Mouse (Mus musculus): ENCODE measurements around the gene Lingo2. TPM values are rescaled to one million over a fixed set of nuclear protein-coding genes. Genes with fewer than 3 reads are reported as not detected.
"Not testable (repeated sequence)": the region's sequence is repeated elsewhere in the genome, so short reads cannot be mapped to it uniquely, and the experiment has no call there.

Lingo2 gene
- polyA plus RNA-seq, 1 experiment from 2014 or later: 0.65 TPM

DNA sequence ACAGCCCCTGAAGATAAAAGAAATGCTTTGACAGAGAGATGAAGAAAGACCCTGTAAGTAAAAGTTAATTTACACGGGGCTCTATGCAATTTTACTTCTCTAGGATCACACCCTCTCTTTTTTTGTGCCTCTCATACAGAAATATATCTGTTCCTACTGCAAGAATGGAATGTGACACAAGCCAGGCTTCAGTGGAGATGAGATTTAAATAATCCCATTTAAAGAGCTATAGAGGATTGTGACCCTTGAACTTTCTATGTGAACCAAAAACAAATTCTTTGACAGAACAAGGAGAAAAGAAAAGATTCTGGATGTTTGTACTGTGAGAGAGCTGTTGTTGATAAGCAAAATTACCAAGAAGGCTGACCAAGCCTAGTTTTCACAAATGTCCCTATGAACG is 1247.4 kb downstream of the Lingo2 start:
- no peak for ATAC-seq (ENCODE audit: insufficient number of reproducible peaks, low FRiP score)
- WGBS: 44% methylated on average over 2 of the region's 2 CpGs
- Histone ChIP-seq H3K9me3 (replicated peaks) (no peaks in the 10 kb centered on the region), H3K36me3 (no peaks in the 10 kb centered on the region), H3K4me1 (replicated peaks) (no peaks in the 10 kb centered on the region), H3K27me3 (replicated peaks) (no peaks in the 10 kb centered on the region), H3K4me2 (no peak overlapping the region), H3K27ac (ENCODE audit: poor library complexity, severe bottlenecking) (no peak overlapping the region), H3K9ac (no peak overlapping the region), H3K4me3 (no peak overlapping the region)

DNA sequence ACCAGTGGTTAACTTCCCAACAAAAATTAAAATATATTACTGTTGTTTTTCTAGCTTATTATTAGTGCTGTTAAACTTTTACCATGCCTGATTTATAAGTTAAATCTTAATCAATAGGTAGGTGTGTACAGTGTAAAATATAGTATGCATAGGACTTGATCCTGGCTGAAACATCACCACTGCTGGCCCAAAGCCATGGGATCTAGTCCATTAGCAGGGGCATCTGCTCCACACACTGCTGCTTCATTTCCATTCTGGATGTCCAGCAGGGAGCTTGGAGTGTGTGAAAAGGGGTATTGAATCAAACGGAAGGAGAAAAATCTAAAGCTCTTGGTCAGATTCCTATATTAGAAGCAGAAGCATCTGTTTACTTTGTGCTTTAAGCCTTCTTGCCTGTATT is 1248.9 kb downstream of the Lingo2 start:
- ATAC-seq (ENCODE audit: insufficient number of reproducible peaks, low FRiP score): no peak
- no peak overlapping the region for H3K9ac ChIP-seq
- no peaks in the 10 kb centered on the region for H3K9me3 ChIP-seq (replicated peaks)
- H3K4me3 ChIP-seq: no peak overlapping the region
- no peaks in the 10 kb centered on the region for H3K4me1 ChIP-seq (replicated peaks)
- H3K27me3 ChIP-seq (replicated peaks): no peaks in the 10 kb centered on the region
- no peak overlapping the region for H3K4me2 ChIP-seq
- WGBS: 84% methylated on average over 1 of the region's 1 CpGs
- no peaks in the 10 kb centered on the region for H3K36me3 ChIP-seq
- no peak overlapping the region for H3K27ac ChIP-seq (ENCODE audit: poor library complexity, severe bottlenecking)

DNA sequence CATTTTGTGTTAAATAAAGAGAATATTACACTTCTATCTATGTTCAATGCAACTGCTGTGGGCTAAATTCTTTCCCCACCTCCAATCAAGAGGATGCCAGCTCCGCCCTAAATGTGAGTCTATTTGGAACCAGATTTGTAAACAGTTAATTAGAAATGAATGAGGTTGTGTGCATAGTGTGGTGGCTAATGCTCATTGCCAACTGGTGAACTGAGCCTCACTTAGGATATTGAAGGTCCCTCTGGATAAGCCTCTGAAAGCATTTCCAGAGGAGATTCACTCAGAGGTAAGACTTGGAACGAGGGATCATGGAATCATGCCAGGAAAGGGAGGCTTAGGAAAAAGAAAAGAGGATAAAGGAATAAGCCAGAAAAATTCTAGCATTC is 1256.4 kb downstream of the Lingo2 start:
- Histone ChIP-seq H3K4me2 (no peak overlapping the region), H3K27ac (ENCODE audit: poor library complexity, severe bottlenecking) (no peak overlapping the region), H3K4me3 (no peak overlapping the region), H3K4me1 (replicated peaks) (no peaks in the 10 kb centered on the region), H3K9ac (no peak overlapping the region), H3K27me3 (replicated peaks) (no peaks in the 10 kb centered on the region), H3K9me3 (replicated peaks) (no peaks in the 10 kb centered on the region), H3K36me3 (no peaks in the 10 kb centered on the region)
- WGBS: 67% methylated on average over 2 of the region's 2 CpGs
- no peak for ATAC-seq (ENCODE audit: insufficient number of reproducible peaks, low FRiP score)

DNA sequence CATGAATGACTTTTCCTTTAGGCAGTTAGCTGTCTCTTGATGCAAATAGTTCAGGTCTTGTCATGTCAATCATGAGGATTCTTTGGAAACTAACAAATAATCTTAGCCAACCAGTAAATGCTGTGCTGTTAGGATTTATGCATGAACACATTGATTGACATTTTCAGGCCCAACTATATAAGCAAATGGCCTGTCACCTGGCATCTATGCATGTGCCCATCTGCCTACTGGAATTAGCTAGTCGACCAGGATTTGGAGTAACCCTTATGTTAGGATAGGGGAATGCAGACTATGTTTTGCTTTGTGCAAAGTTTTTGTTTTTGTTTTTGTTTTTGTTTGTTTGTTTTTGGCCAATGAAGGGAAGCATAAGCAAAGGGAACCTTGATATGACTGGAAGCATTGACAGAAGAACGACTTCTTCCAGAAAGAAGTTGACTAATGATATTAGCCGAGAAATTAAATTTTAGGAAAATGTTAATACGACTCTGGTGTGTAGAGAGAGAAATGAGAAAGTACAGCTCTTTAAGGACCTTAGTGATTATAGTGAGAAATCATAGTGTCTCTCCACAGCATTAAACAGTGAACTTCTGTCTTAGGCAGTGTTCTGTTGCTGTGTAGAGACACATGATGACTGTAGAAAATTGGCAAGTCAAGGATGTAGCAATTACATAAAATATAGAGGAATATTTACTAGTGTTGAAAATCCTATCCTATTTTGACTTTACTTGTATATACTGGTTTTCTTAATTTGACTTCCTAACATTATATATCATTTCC is 1257.0 kb downstream of the Lingo2 start:
- no peak for ATAC-seq (ENCODE audit: insufficient number of reproducible peaks, low FRiP score)
- WGBS: 73% methylated on average over 4 of the region's 4 CpGs
- Histone ChIP-seq H3K36me3 (no peaks in the 10 kb centered on the region), H3K9me3 (replicated peaks) (no peaks in the 10 kb centered on the region), H3K27me3 (replicated peaks) (no peaks in the 10 kb centered on the region), H3K4me1 (replicated peaks) (no peaks in the 10 kb centered on the region), H3K4me2 (no peak overlapping the region), H3K27ac (ENCODE audit: poor library complexity, severe bottlenecking) (no peak overlapping the region), H3K4me3 (no peak overlapping the region), H3K9ac (no peak overlapping the region)

DNA sequence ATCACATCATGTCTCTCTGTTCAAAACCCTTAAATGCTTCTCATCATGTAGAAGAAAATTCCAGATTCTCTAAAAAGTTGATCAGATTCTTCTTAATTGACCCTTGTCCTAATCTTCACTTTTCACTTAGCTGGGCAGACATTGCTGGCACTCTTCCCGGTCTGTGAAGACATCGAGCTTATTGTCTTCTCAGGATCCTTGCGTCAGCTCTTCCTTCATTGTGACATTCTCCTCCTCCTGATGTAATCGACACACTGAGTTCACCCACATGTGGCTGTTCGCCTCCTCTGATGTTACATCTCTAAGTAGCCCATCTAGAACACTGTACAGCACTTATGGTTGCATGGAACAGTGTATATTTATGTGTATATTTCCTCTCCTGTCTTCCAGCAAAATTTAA is 1261.0 kb downstream of the Lingo2 start:
- Histone ChIP-seq H3K27me3 (replicated peaks) (no peaks in the 10 kb centered on the region), H3K9me3 (replicated peaks) (no peaks in the 10 kb centered on the region), H3K4me3 (no peak overlapping the region), H3K4me1 (replicated peaks) (no peaks in the 10 kb centered on the region), H3K27ac (ENCODE audit: poor library complexity, severe bottlenecking) (no peak overlapping the region), H3K36me3 (no peaks in the 10 kb centered on the region), H3K9ac (no peak overlapping the region), H3K4me2 (no peak overlapping the region)
- no peak for ATAC-seq (ENCODE audit: insufficient number of reproducible peaks, low FRiP score)
- 69% methylated on average over 5 of the region's 5 CpGs for WGBS

DNA sequence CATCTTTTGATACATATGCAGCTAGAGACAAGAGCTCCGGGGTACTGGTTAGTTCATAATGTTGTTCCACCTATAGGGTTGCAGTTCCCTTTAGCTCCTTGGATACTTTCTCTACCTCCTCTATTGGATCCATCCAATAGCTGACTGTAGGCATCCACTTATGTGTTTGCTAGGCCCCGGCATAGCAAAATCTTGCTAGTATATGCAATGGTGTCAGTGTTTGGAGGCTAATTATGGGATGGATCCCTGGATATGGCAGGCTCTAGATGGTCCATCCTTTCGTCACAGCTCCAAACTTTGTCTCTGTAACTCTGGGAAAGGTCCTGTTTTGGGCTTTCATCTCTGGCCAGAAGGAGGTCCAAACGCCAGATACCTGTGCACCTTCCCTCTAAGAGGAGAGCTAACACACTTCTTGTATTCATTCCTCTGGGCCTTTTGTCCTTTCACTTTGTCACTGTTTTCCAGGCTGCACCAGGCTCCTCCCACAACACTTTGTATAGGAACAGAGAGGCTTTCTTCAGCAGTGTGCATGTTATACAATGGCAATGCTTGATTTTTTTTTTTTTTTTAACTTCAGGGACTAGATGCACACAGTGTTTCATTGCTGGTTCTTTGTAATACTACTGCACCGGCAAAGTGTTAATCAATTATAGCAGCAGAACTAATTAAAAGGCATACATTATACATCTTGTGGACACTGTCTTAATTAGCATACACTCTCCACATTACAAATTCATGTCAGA is 1262.9 kb downstream of the Lingo2 start:
- H3K4me3 ChIP-seq; H3K4me2 ChIP-seq; ATAC-seq (ENCODE audit: insufficient number of reproducible peaks, low FRiP score); H3K27me3 ChIP-seq (replicated peaks); H3K9me3 ChIP-seq (replicated peaks); H3K27ac ChIP-seq (ENCODE audit: poor library complexity, severe bottlenecking); H3K36me3 ChIP-seq; H3K9ac ChIP-seq; H3K4me1 ChIP-seq (replicated peaks): not testable (repeated sequence)
- 86% methylated on average over 5 of the region's 5 CpGs for WGBS

MicroRNAs within 50 kb of the gene (microRNA counts, 519-probe panel; counts per million panel counts)
- not detected for microRNA mmu-miR-873
- microRNA mmu-miR-876-3p: not detected
- not detected for microRNA mmu-miR-876-5p

Small RNA genes lying within 50 kb of the gene (microRNA-seq; reads per million reads assigned to microRNA genes)
- gene Mir873a: not detected
- gene Mir873b: not detected
- not detected for gene Mir876

Measured in heart, embryonic 12.5 days (tissue).